Mouse (Mus musculus): ENCODE results near the gene Rin3. TPM values are rescaled to one million over a fixed set of nuclear protein-coding genes. Genes with fewer than 3 reads are reported as not detected.

Rin3 gene
- polyA plus RNA-seq, 1 experiment = 16.7 TPM

DNA sequence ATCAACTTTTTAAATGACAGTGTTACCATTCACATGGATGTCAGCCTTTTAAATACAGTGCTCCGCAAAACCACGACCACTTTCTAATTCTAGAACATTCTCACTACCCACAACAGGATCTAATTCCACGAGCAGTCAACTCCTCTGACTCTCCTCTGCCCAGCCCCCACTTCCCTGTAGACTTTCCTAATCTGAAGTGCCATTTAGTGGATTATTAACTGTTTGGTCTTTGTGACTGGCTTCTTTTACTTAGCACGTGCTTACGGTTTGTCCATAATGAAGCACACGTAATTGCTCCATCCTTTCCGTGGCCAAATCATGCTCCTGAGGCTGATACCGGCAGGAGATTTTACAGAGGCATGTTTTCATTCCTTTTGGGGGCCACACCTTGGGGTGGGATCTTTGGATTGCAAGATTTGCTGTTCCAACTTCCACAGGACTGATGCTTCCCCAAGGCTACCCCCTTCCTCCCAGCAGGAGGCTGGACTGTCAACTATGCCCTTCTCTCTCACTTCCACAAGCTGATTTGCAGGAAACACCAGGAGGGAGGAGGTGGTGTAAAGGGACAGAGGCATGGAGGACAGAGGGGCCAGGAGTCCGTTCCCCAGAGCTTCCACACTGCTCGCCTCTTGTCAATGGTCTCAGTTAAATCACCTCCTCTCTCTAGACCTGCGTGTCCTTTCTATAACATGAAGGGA, 139.9 kb downstream of the Rin3 start:
- H3K79me3 ChIP-seq (ENCODE audit: low read depth) = no peaks in the 10 kb centered on the region
- no peak overlapping the region for H3ac ChIP-seq (ENCODE audit: control insufficient read depth, insufficient read length, low read depth)
- H3K4me3 ChIP-seq (ENCODE audit: insufficient read depth, poor library complexity, severe bottlenecking) = no peak overlapping the region
- TF ChIP-seq CEBPB (IDR thresholded peaks at IDR 0.05; ENCODE audit: low read depth) (no peak), USF1 (IDR thresholded peaks at IDR 0.05; ENCODE audit: low read depth) (no peak), MYOG (IDR thresholded peaks at IDR 0.05; ENCODE audit: control insufficient read depth, extremely low read depth, insufficient read length) (no peak), MYOD1 (IDR thresholded peaks at IDR 0.05; ENCODE audit: control insufficient read depth, insufficient read length, low read depth) (no peak), FOSL1 (IDR thresholded peaks at IDR 0.05; ENCODE audit: insufficient read depth, low read length, poor library complexity, severe bottlenecking) (no peak), MAX (IDR thresholded peaks at IDR 0.05) (no peak), CTCF (IDR thresholded peaks at IDR 0.05; ENCODE audit: control insufficient read depth, insufficient read depth, insufficient read length) (no peak)
- H3K79me2 ChIP-seq (ENCODE audit: control insufficient read depth, insufficient read depth) = no peaks in the 10 kb centered on the region
- H3K27me3 ChIP-seq (ENCODE audit: control insufficient read depth, insufficient read depth, insufficient read length) = no peaks in the 10 kb centered on the region
- H3K36me3 ChIP-seq (ENCODE audit: control insufficient read depth, insufficient read depth) = peaks cover 9% of the 10 kb centered on the region

DNA sequence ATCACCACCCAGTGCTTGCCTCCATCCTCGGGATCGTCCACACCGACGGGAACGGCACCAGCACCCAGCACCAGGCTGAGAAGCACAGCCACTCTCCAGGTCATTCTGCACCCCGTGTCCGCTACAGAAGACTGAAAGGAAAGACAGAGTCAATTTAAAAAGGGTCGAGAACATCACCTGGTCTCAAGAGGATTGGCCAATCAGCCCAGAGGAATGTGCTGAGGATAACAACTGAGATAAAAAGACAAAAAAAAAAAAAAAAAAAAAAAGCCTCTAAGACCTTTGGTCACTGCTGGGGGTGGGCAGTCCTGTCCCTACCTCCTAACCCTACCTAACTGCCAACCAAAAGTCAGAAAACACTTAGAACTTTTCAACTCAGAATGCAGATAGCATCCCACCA, 140.8 kb downstream of the Rin3 start:
- H3K36me3 ChIP-seq (ENCODE audit: control insufficient read depth, insufficient read depth) = peaks cover 9% of the 10 kb centered on the region
- H3K79me2 ChIP-seq (ENCODE audit: control insufficient read depth, insufficient read depth) = no peaks in the 10 kb centered on the region
- H3ac ChIP-seq (ENCODE audit: control insufficient read depth, insufficient read length, low read depth) = no peak overlapping the region
- TF ChIP-seq USF1 (IDR thresholded peaks at IDR 0.05; ENCODE audit: low read depth) (no peak), MYOD1 (IDR thresholded peaks at IDR 0.05; ENCODE audit: control insufficient read depth, insufficient read length, low read depth) (no peak), FOSL1 (IDR thresholded peaks at IDR 0.05; ENCODE audit: insufficient read depth, low read length, poor library complexity, severe bottlenecking) (no peak), CTCF (IDR thresholded peaks at IDR 0.05; ENCODE audit: control insufficient read depth, insufficient read depth, insufficient read length) (no peak), CEBPB (IDR thresholded peaks at IDR 0.05; ENCODE audit: low read depth) (no peak), MYOG (IDR thresholded peaks at IDR 0.05; ENCODE audit: control insufficient read depth, extremely low read depth, insufficient read length) (no peak), MAX (IDR thresholded peaks at IDR 0.05) (no peak)
- no peak overlapping the region for H3K4me3 ChIP-seq (ENCODE audit: insufficient read depth, poor library complexity, severe bottlenecking)
- no peaks in the 10 kb centered on the region for H3K79me3 ChIP-seq (ENCODE audit: low read depth)
- H3K27me3 ChIP-seq (ENCODE audit: control insufficient read depth, insufficient read depth, insufficient read length) = no peaks in the 10 kb centered on the region

DNA sequence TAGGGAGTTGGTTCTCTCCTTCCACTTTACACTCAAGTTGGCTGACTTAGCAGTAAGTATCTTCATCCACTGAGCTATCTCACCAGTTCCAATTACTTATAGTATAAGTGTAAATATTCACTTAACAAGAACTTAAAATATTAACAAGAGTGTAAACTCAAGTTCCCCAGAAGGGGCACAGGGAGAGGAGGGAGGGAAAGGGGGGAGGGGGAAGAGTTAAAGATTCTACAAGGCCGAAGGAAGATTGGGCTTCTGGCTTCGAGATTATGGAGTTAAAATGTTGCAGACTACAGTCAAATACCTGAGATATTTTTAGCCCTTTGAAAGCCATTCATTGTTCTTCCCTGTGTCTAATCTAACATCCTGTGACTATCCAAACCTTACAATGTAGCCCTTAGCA, 141.6 kb downstream of the Rin3 start:
- no peaks in the 10 kb centered on the region for H3K79me3 ChIP-seq (ENCODE audit: low read depth)
- no peak overlapping the region for H3K4me3 ChIP-seq (ENCODE audit: insufficient read depth, poor library complexity, severe bottlenecking)
- H3K79me2 ChIP-seq (ENCODE audit: control insufficient read depth, insufficient read depth) = no peaks in the 10 kb centered on the region
- no peak overlapping the region for H3ac ChIP-seq (ENCODE audit: control insufficient read depth, insufficient read length, low read depth)
- H3K27me3 ChIP-seq (ENCODE audit: control insufficient read depth, insufficient read depth, insufficient read length) = no peaks in the 10 kb centered on the region
- TF ChIP-seq FOSL1 (IDR thresholded peaks at IDR 0.05; ENCODE audit: insufficient read depth, low read length, poor library complexity, severe bottlenecking) = no peak
- no peak for TF ChIP-seq MYOG (IDR thresholded peaks at IDR 0.05; ENCODE audit: control insufficient read depth, extremely low read depth, insufficient read length)
- TF ChIP-seq MAX (IDR thresholded peaks at IDR 0.05) = no peak
- no peak for TF ChIP-seq USF1 (IDR thresholded peaks at IDR 0.05; ENCODE audit: low read depth)
- no peak for TF ChIP-seq CEBPB (IDR thresholded peaks at IDR 0.05; ENCODE audit: low read depth)
- no peak for TF ChIP-seq CTCF (IDR thresholded peaks at IDR 0.05; ENCODE audit: control insufficient read depth, insufficient read depth, insufficient read length)
- H3K36me3 ChIP-seq (ENCODE audit: control insufficient read depth, insufficient read depth) = peaks cover 9% of the 10 kb centered on the region

DNA sequence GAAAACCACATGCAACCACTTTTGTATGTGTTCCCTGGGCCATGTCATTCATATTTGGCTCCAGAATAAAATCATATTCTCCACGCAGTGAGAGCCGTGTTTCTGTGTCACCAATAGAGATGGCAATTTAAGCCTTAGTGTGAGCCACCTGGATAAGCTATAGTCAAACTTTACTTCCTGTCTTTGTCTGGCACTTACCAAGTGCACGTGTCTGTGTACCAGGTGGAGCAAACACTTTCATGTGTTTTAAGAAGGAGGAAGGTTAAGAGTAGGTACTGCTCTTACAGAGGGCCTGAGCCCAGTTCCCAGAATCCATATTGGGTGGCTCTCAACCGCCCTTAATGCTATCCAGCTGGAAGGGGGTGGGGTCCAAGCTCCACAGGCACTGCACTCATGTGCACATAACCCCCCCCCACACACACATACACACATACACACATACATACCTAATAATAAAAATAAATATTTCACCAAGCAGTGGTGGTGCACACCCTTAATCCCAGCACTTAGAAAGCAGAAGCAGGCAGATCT, 142.3 kb downstream of the Rin3 start:
- TF ChIP-seq FOSL1 (IDR thresholded peaks at IDR 0.05; ENCODE audit: insufficient read depth, low read length, poor library complexity, severe bottlenecking) (no peak), MYOD1 (IDR thresholded peaks at IDR 0.05; ENCODE audit: control insufficient read depth, insufficient read length, low read depth) (no peak)
- H3K27me3 ChIP-seq (ENCODE audit: control insufficient read depth, insufficient read depth, insufficient read length) = no peaks in the 10 kb centered on the region
- no peak overlapping the region for H3ac ChIP-seq (ENCODE audit: control insufficient read depth, insufficient read length, low read depth)
- peaks cover 9% of the 10 kb centered on the region for H3K36me3 ChIP-seq (ENCODE audit: control insufficient read depth, insufficient read depth)
- no peak overlapping the region for H3K4me3 ChIP-seq (ENCODE audit: insufficient read depth, poor library complexity, severe bottlenecking)
- no peaks in the 10 kb centered on the region for H3K79me3 ChIP-seq (ENCODE audit: low read depth)
- H3K79me2 ChIP-seq (ENCODE audit: control insufficient read depth, insufficient read depth) = no peaks in the 10 kb centered on the region

DNA sequence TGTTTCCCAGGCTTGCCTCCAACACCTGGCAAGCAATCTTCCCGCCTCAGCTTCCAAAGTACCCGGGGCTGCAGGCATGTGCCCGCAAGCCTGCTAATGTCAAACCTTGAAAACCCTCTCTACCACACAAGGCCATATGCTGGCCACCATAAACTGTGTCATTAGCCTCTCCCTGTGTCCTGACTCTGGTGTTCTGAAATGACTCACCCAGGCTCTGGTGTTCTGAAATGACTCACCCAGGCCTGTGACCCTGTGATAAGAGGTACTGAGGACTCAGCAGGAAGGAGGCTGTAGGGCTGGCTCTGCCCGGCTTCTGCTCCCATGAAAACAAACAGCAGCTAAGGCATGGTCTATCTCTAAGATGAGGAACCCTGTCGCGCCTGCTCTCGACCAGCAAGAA, 143.4 kb downstream of the Rin3 start:
- H3K27me3 ChIP-seq (ENCODE audit: control insufficient read depth, insufficient read depth, insufficient read length) = no peaks in the 10 kb centered on the region
- peaks cover 9% of the 10 kb centered on the region for H3K79me2 ChIP-seq (ENCODE audit: control insufficient read depth, insufficient read depth)
- no peak overlapping the region for H3K4me3 ChIP-seq (ENCODE audit: insufficient read depth, poor library complexity, severe bottlenecking)
- TF ChIP-seq MAX (IDR thresholded peaks at IDR 0.05) (peak; percentile 87), CTCF (IDR thresholded peaks at IDR 0.05; ENCODE audit: control insufficient read depth, insufficient read depth, insufficient read length) (no peak), USF1 (IDR thresholded peaks at IDR 0.05; ENCODE audit: low read depth) (no peak), FOSL1 (IDR thresholded peaks at IDR 0.05; ENCODE audit: insufficient read depth, low read length, poor library complexity, severe bottlenecking) (peak; percentile 74), CEBPB (IDR thresholded peaks at IDR 0.05; ENCODE audit: low read depth) (no peak), MYOD1 (IDR thresholded peaks at IDR 0.05; ENCODE audit: control insufficient read depth, insufficient read length, low read depth) (no peak), MYOG (IDR thresholded peaks at IDR 0.05; ENCODE audit: control insufficient read depth, extremely low read depth, insufficient read length) (no peak)
- H3K79me3 ChIP-seq (ENCODE audit: low read depth) = no peaks in the 10 kb centered on the region
- H3K36me3 ChIP-seq (ENCODE audit: control insufficient read depth, insufficient read depth) = peaks cover 9% of the 10 kb centered on the region
- H3ac ChIP-seq (ENCODE audit: control insufficient read depth, insufficient read length, low read depth) = no peak overlapping the region

DNA sequence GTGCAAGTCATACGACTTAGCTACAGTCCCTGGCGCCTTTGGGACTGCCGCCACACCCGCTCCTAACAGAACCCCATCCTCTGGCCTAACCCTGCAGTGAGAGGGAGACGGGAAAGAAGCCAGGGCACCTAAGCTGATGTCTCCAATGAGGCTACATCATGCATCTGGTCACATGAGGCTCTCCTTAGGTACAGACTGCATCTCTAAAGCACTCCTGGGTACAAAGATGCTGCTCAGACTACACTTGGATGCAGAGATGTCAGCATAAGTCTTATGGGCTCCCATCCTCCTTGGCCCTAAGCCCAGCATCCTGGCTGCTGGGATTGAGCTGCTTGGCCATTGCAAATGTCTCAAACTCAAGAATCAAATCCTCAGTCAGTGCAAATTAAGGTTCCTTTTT, 146.8 kb downstream of the Rin3 start:
- Histone ChIP-seq H3K79me3 (ENCODE audit: low read depth) (no peaks in the 10 kb centered on the region), H3ac (ENCODE audit: control insufficient read depth, insufficient read length, low read depth) (no peak overlapping the region), H3K36me3 (ENCODE audit: control insufficient read depth, insufficient read depth) (no peaks in the 10 kb centered on the region), H3K4me3 (ENCODE audit: insufficient read depth, poor library complexity, severe bottlenecking) (no peak overlapping the region), H3K79me2 (ENCODE audit: control insufficient read depth, insufficient read depth) (peaks cover 38% of the 10 kb centered on the region), H3K27me3 (ENCODE audit: control insufficient read depth, insufficient read depth, insufficient read length) (no peaks in the 10 kb centered on the region)
- TF ChIP-seq USF1 (IDR thresholded peaks at IDR 0.05; ENCODE audit: low read depth) (peak; percentile 23), MYOG (IDR thresholded peaks at IDR 0.05; ENCODE audit: control insufficient read depth, extremely low read depth, insufficient read length) (no peak), CTCF (IDR thresholded peaks at IDR 0.05; ENCODE audit: control insufficient read depth, insufficient read depth, insufficient read length) (no peak)
